Mouse (Mus musculus): ENCODE measurements at regions not wholly inside any gene's neighbourhood (a gene's known extent, or its start where the extent isn't known, plus 50 kb on each side); places are given as distances from the start of the nearest gene placed in this dataset.

- TF ChIP-seq CTCF (IDR thresholded peaks at IDR 0.05) (no peak), POLR2A (IDR thresholded peaks at IDR 0.05; ENCODE audit: insufficient read depth, low read depth, low read length) (no peak), EP300 (IDR thresholded peaks at IDR 0.05; ENCODE audit: insufficient read depth, low read depth, low read length) (no peak)
These were observed 66.4 kb downstream of the Tspan17 start for GRCm38 (mm10) chr13:54855333-54856238.

All from heart, adult 2 months (tissue).